Mouse (Mus musculus) CD8-positive naive resting alpha-beta T cell, adult 57 days (primary cell): ENCODE data around the gene Nkapl. TPM values are rescaled to one million over a fixed set of nuclear protein-coding genes. Genes with fewer than 3 reads are reported as not detected.

Experiments used
- total RNA-seq: library from RNA; stranded (reverse); gene quantifications from one replicate; pipeline ENCODE4 v1.2.4, GENCODE M21; 2023

Nkapl gene
- total RNA-seq: not detected

DNA sequence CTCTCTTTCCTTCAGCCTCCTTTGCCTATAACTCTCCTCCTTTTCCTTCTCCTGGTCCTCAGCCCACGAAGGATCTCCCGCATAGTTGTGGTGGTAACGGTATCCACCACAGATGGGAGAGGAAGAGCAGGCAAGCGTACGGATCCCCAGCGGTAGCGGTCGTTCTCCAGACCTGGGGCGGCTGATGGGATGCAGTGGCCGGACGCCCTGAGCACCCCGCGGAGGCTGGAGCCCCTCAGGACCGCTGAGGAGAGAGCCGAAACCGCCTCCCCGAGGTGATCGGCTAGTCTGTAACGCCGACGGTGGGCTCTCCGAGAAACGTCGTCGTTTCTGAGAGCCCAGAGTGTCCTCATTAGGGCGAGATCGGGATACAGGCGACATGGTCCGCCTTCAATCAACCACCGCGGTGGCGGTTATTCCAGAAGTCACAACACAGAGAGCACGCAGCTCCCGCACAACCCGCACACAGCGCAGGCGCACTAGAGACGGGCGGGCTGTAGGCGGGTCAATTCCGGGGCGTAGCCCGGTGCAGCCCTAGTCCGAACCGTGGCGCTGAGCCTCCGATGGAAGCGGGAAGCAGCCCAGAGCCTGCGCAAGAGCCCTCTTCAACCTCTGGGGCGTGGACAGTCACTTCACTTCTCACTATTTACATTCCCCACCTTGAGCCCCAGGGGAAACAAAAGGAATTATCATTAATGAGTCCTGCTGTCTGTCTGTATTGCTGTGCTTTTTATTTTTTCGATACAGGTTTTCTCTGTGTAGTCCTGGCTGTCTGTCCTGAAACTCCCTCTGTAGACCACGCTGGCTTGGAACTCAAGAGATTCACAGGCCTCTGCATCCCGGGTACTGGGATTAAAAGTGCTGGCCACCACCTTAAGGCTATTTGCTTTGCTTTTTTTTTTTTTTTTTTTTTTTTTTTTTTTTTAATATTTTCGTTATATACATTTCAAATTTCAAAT lies at the start of gene Nkapl:
Gene Nkapl (minus strand): TSS at position 449 of the 959 bp plus-strand sequence.

DNA sequence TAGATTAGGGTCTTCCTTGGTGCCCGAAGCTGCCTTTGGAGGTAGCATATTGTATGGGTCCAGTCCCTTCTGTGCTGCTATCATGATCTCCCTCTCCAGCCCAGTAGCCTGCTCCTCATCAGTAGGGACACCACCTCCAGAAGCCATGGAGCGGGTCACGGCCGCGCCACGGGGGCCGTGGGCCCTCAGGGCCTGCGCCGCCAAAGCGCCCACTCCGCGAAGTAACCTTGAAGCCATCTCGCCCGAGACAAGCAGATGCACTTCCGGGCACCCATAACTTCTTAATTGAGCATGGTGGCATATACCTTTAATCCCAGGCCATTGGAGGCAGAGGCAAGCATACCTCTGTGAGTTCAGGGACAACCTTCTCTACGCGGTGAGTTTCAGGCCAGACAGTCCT lies 32.9 kb upstream of the Nkapl start, which contains the start of gene Gm11273:
Gene Gm11273 (minus strand): TSS at position 237 of the 400 bp plus-strand sequence.

DNA sequence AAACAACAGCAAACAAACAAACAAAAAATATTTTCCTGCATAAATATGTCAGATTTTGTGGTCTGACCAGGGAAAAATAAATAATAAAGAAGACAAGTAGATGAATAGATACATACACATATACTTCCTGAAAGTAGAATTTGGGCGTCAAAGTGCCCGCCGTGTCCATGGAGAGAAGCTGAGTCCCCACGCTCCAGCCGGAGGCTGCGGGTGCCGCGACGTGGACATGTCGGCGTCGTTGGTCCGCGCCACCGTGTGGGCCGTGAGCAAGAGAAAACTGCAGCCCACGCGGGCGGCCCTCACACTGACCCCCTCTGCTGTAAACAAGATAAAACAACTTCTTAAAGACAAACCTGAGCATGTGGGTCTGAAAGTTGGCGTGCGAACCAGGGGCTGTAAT lies 26.8 kb upstream of the Nkapl start, which contains the start of gene AK157302:
Gene AK157302 (plus strand): TSS at position 144 of the 400 bp plus-strand sequence.

DNA sequence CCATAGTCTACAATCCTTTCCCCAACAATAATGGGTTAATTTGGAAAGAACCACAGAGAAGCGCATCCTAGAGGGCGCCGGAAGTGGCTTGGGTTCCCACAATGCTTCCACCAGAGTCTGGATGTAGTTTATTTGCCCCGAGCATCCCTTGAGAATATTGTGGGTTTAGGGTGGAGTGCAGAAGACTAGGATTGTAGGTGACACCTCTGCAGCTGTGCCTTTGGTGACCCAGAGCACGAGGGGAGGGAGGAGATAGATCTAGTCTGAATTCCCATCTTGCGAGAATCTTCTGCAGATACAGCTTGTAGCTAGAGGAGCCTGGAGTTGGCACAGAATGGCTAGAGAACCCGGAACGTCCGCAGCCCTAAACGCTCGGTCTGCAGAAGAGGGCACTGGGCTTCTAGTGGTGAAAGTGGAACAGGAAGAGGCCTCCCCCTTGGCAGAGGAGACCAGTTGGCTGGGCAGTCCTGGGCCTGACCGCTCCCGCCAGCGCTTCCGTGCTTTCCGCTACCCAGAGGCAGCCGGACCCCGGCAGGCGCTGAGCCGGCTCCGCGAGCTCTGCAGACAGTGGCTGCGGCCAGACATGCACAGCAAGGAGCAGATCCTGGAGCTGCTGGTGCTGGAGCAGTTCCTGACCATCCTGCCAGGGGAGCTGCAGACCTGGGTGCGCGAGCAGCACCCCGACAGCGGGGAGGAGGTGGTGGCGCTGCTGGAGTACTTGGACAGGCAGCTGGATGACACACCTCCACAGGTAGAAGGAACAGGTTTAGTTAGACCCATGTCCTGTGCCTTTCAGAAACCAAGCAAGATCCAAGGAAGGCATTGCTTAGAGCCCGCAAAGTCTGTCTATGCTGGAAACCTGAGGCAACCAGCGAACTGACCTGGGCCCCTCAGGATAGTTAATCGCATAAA lies 10.7 kb upstream of the Nkapl start, which contains the start of the genes Zkscan4 and Gm10065:
Gene Zkscan4 (plus strand): TSS at position 149 of the 912 bp plus-strand sequence.
Gene Gm10065 (minus strand): TSS at position 683 of the 912 bp plus-strand sequence.

DNA sequence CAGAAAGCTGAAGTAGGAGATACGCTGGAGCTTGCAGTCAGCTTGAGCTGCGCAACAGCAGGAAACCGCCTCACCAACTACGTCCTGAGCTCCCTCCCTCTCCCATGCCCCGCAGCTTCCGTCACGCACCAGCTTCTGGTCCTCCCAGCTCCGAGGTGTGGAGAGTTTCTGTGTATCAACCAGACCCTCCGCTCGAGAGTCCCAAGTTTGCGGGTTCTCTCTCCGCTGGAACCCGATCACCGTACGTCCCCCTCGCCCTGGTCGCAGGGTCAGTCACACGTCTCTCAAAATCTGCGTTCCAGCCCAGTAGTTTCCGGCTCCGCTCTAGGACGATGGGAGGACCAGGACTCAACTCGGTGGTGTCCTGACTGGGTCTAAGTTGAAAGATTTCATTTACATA lies 14.9 kb downstream of the Nkapl start, which contains the start of gene Zscan26:
Gene Zscan26 (minus strand): TSS at position 282 of the 400 bp plus-strand sequence.

DNA sequence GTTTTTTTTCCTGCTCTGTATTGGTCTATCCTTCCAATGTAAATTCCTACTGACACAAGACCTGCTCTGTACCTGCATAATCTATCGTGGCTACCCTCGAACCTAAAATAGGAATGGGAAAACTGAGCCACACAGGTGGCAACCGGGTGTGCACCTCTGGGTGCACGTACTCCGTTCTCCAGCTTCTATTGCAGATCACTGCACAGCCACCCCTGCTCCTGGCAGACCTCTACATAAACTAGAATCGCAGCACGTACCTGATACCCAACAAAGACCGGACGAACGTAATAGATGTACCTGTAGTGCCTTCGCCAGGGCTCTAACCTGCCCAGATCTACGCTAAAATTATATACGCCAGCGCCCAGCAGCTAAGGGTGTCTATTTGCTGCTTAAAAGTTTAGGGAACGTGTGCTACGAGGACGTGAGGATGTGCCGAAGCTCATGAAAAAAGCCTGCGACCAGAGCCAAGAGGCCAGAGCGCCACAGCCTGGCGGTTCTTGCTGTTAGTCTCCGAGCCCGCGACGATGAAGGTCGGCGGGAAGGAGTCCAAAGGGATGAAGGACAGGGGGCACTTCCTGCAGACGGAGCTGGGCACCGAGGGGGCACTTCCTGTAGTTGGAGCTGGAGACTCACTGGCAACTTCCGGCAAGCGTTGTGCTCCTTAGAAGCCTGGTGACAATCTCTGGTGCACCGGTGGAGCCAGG lies 27.7 kb downstream of the Nkapl start, which contains the start of gene Pgbd1:
Gene Pgbd1 (minus strand): TSS at position 556 of the 704 bp plus-strand sequence.

Other genes with a start within 250 kb of the Nkapl start
- not detected for gene Gpx5, start 175.8 kb downstream of the Nkapl start, total RNA-seq
- not detected for gene Gpx6, start 156.4 kb downstream of the Nkapl start, total RNA-seq
- not detected for gene Olfr1367, start 121.6 kb downstream of the Nkapl start, total RNA-seq
- 7.0 TPM for gene Zscan12, start 105.7 kb downstream of the Nkapl start, total RNA-seq
- 62.2 TPM for gene Zkscan3, start 65.8 kb downstream of the Nkapl start, total RNA-seq
- 0.58 TPM for gene Pgbd1, start 27.5 kb downstream of the Nkapl start, total RNA-seq
- gene Zscan26, start 14.8 kb downstream of the Nkapl start, total RNA-seq: 51.2 TPM
- not detected for gene Zkscan4, start 10.4 kb upstream of the Nkapl start, total RNA-seq
- gene Gm10065, start 10.9 kb upstream of the Nkapl start, total RNA-seq: not detected
- 5.6 TPM for gene AK157302, start 26.7 kb upstream of the Nkapl start, total RNA-seq
- gene Gm11273, start 32.9 kb upstream of the Nkapl start, total RNA-seq: 14.0 TPM
- gene Zkscan8, start 62.6 kb upstream of the Nkapl start, total RNA-seq: 11.5 TPM
- gene Olfr1366, start 74.3 kb upstream of the Nkapl start, total RNA-seq: not detected
- not detected for gene Olfr1535, start 91.4 kb upstream of the Nkapl start, total RNA-seq
- not detected for gene Olfr1364, start 113.2 kb upstream of the Nkapl start, total RNA-seq
- not detected for gene Olfr1362, start 145.5 kb upstream of the Nkapl start, total RNA-seq
- gene Olfr11, start 174.0 kb upstream of the Nkapl start, total RNA-seq: not detected
- gene Olfr1361, start 194.9 kb upstream of the Nkapl start, total RNA-seq: not detected
- gene Olfr1360, start 208.9 kb upstream of the Nkapl start, total RNA-seq: not detected
- gene Olfr1359, start 229.6 kb upstream of the Nkapl start, total RNA-seq: not detected
- gene Hist1h2bl, start 247.6 kb upstream of the Nkapl start, total RNA-seq: 29.9 TPM
- 37.0 TPM for gene Hist1h2ai, start 247.9 kb upstream of the Nkapl start, total RNA-seq
- 46.7 TPM for gene Hist1h3h, start 249.2 kb upstream of the Nkapl start, total RNA-seq